Mouse (Mus musculus): ENCODE measurements around the gene Pkn1. TPM values are rescaled to one million over a fixed set of nuclear protein-coding genes. Genes with fewer than 3 reads are reported as not detected.

Pkn1 gene
- polyA plus RNA-seq, 1 experiment from 2014 or later: 37.7 TPM

DNA sequence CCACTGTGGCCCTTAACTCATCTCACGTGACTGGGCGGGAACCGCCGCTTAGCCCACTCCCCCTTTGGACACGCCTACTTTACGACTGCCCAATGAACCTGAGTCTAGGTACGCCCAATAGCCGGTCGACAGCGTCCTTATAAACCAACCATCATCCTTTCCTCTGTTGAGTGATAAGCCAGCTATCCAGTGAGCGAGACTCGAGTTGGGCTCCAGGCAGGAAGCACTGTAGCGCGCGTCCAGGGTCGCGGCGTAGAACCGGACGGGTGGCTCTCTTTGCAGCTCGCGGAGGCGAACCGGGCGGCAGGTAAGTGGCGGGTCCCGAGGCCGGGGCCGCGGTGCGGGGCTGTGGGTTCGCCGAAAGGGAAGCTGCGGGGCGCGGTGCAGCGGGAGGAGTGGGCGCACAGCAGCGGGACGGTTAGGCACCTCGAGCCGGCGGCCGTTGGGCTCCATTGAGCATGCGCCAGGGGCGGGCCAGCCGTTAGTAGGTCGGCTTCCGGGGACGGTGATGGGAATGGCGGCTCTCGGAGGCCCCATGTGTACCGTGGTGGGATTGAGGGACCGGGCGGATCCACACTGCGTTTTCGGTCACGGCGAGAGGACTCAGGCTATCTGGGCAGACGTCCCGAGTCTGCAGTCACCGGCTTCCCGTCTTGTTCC, 16.2 kb upstream of the Pkn1 start, which contains the start of gene Ddx39:
Ddx39 (plus strand) TSS at position 147 of the 660 bp plus-strand sequence.
- Histone ChIP-seq H3K4me3 (ENCODE audit: low read depth, low read length) (peak within 1 kb of the TSS; percentile 74), H3K4me1 (ENCODE audit: insufficient read depth) (peaks cover 8% of the 10 kb centered on the region), H3K9ac (peak within 1 kb of the TSS; percentile 82), H3K9me3 (ENCODE audit: low read depth, low read length) (no peaks in the 10 kb centered on the region), H3K36me3 (ENCODE audit: insufficient read depth) (peaks cover 11% of the 10 kb centered on the region), H3K4me2 (peak within 1 kb of the TSS; percentile 58), H3K27me3 (ENCODE audit: insufficient read depth, low read length) (no peaks in the 10 kb centered on the region), H3K27ac (ENCODE audit: low read depth) (peak within 1 kb of the TSS; percentile 92)
- DNase-seq (peak; percentile 98), ATAC-seq (ENCODE audit: insufficient read depth) (peak; percentile 100)
- 0 out of 2 replicates have a peak, but pooled peaks have one; percentile 6 for TF ChIP-seq CTCF (IDR thresholded peaks at IDR 0.05; ENCODE audit: low read depth)
- under 1% methylated on average over 63 of the region's 63 CpGs for WGBS

- H3K9ac ChIP-seq: no peak overlapping the region
- H3K27me3 ChIP-seq (ENCODE audit: insufficient read depth, low read length): no peaks in the 10 kb centered on the region
- H3K4me2 ChIP-seq: peak overlapping the region; percentile 58
- ATAC-seq (ENCODE audit: insufficient read depth) (no peak; the same call in 1 of the 2 replicates), DNase-seq (no peak)
- H3K9me3 ChIP-seq (ENCODE audit: low read depth, low read length): no peaks in the 10 kb centered on the region
- WGBS: 15% methylated on average over 8 of the region's 8 CpGs
- H3K27ac ChIP-seq (ENCODE audit: low read depth): no peak overlapping the region
- H3K4me3 ChIP-seq (ENCODE audit: low read depth, low read length): peak overlapping the region; percentile 74
- no peak for TF ChIP-seq CTCF (IDR thresholded peaks at IDR 0.05; ENCODE audit: low read depth)
- peaks cover 8% of the 10 kb centered on the region for H3K4me1 ChIP-seq (ENCODE audit: insufficient read depth)
- H3K36me3 ChIP-seq (ENCODE audit: insufficient read depth): peaks cover 6% of the 10 kb centered on the region
Measured at GRCm38 (mm10) chr8:83714676-83715030, 15.7 kb upstream of the Pkn1 start.

- 65% methylated on average over 8 of the region's 8 CpGs for WGBS
Measured at GRCm38 (mm10) chr8:83707554-83707953, 8.6 kb upstream of the Pkn1 start.

DNA sequence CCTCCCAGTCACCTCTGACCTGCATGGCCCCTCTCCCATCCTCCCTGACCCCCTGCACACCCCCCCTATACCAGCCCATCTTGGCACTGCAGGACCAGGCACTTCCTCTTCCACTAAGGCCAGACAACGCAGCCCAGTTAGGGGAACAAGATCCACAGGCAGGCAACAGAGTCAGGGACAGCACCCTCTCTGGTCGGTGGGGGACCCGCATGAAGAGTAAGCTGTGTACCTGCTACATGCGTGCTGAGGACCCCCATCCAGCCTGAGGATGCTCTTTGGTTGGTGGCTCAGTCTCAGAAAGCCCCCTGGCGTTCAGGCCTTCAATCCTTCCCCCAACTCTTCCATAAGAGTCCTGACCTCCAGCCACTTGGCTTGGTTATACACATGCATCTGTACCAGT, 7.4 kb upstream of the Pkn1 start:
- TF ChIP-seq CTCF (IDR thresholded peaks at IDR 0.05; ENCODE audit: low read depth): no peak
- no peak overlapping the region for H3K27ac ChIP-seq (ENCODE audit: low read depth)

More at GRCm38 (mm10) chr8:83707554-83707953, 8.6 kb upstream of the Pkn1 start:
- Histone ChIP-seq H3K4me1 (ENCODE audit: insufficient read depth) (no peaks in the 10 kb centered on the region), H3K27me3 (ENCODE audit: insufficient read depth, low read length) (no peaks in the 10 kb centered on the region), H3K27ac (ENCODE audit: low read depth) (no peak overlapping the region), H3K9me3 (ENCODE audit: low read depth, low read length) (no peaks in the 10 kb centered on the region), H3K36me3 (ENCODE audit: insufficient read depth) (no peaks in the 10 kb centered on the region), H3K4me3 (ENCODE audit: low read depth, low read length) (no peak overlapping the region), H3K9ac (no peak overlapping the region), H3K4me2 (no peak overlapping the region)
- no peak for TF ChIP-seq CTCF (IDR thresholded peaks at IDR 0.05; ENCODE audit: low read depth)
- DNase-seq: no peak
- ATAC-seq (ENCODE audit: insufficient read depth): no peak

GRCm38 (mm10) chr8:83703426-83703825, 4.4 kb upstream of the Pkn1 start:
- ATAC-seq (ENCODE audit: insufficient read depth): no peak
- 77% methylated on average over 4 of the region's 4 CpGs for WGBS

More for the DNA sequence above, 7.4 kb upstream of the Pkn1 start:
- Histone ChIP-seq H3K4me1 (ENCODE audit: insufficient read depth) (no peaks in the 10 kb centered on the region), H3K36me3 (ENCODE audit: insufficient read depth) (no peaks in the 10 kb centered on the region), H3K4me2 (no peak overlapping the region), H3K9me3 (ENCODE audit: low read depth, low read length) (no peaks in the 10 kb centered on the region; the same call in 1 of the 2 replicates), H3K9ac (no peak overlapping the region), H3K27me3 (ENCODE audit: insufficient read depth, low read length) (no peaks in the 10 kb centered on the region), H3K4me3 (ENCODE audit: low read depth, low read length) (no peak overlapping the region)
- 57% methylated on average over 5 of the region's 5 CpGs for WGBS
- DNase-seq (no peak), ATAC-seq (ENCODE audit: insufficient read depth) (no peak)

GRCm38 (mm10) chr8:83700423-83701085, 1.6 kb upstream of the Pkn1 start:
- WGBS: 73% methylated on average over 9 of the region's 9 CpGs
- H3K9me3 ChIP-seq (ENCODE audit: low read depth, low read length): no peaks in the 10 kb centered on the region; the same call in 1 of the 2 replicates
- H3K4me2 ChIP-seq: no peak overlapping the region; the same call in 1 of the 2 replicates
- no peaks in the 10 kb centered on the region for H3K27me3 ChIP-seq (ENCODE audit: insufficient read depth, low read length)
- no peak for TF ChIP-seq CTCF (IDR thresholded peaks at IDR 0.05; ENCODE audit: low read depth)
- H3K27ac ChIP-seq (ENCODE audit: low read depth): no peak overlapping the region
- H3K36me3 ChIP-seq (ENCODE audit: insufficient read depth): no peaks in the 10 kb centered on the region
- DNase-seq: no peak
- no peak overlapping the region for H3K4me3 ChIP-seq (ENCODE audit: low read depth, low read length)
- H3K4me1 ChIP-seq (ENCODE audit: insufficient read depth): peaks cover 11% of the 10 kb centered on the region; the same call in 1 of the 2 replicates
- no peak for ATAC-seq (ENCODE audit: insufficient read depth)
- no peak overlapping the region; the same call in 1 of the 2 replicates for H3K9ac ChIP-seq

More at GRCm38 (mm10) chr8:83703426-83703825, 4.4 kb upstream of the Pkn1 start:
- H3K36me3 ChIP-seq (ENCODE audit: insufficient read depth): no peaks in the 10 kb centered on the region
- TF ChIP-seq CTCF (IDR thresholded peaks at IDR 0.05; ENCODE audit: low read depth): no peak
- H3K27ac ChIP-seq (ENCODE audit: low read depth): no peak overlapping the region
- no peaks in the 10 kb centered on the region; the same call in 1 of the 2 replicates for H3K9me3 ChIP-seq (ENCODE audit: low read depth, low read length)
- no peak overlapping the region for H3K4me2 ChIP-seq
- H3K9ac ChIP-seq: no peak overlapping the region
- no peaks in the 10 kb centered on the region for H3K27me3 ChIP-seq (ENCODE audit: insufficient read depth, low read length)
- H3K4me3 ChIP-seq (ENCODE audit: low read depth, low read length): no peak overlapping the region
- 0 out of 2 replicates have a peak, but pooled peaks cover under 1% of the 10 kb centered on the region for H3K4me1 ChIP-seq (ENCODE audit: insufficient read depth)
- no peak for DNase-seq

- Histone ChIP-seq H3K27me3 (ENCODE audit: insufficient read depth, low read length) (no peaks in the 10 kb centered on the region), H3K4me3 (ENCODE audit: low read depth, low read length) (peak overlapping the region; percentile 87), H3K4me1 (ENCODE audit: insufficient read depth) (peaks cover 11% of the 10 kb centered on the region; the same call in 1 of the 2 replicates), H3K9ac (peak overlapping the region; percentile 92), H3K9me3 (ENCODE audit: low read depth, low read length) (no peaks in the 10 kb centered on the region; the same call in 1 of the 2 replicates), H3K4me2 (peak overlapping the region; percentile 98), H3K27ac (ENCODE audit: low read depth) (peak overlapping the region; percentile 87), H3K36me3 (ENCODE audit: insufficient read depth) (no peaks in the 10 kb centered on the region)
- peak; percentile 51 for DNase-seq
- WGBS: 17% methylated on average over 9 of the region's 9 CpGs
- no peak for TF ChIP-seq CTCF (IDR thresholded peaks at IDR 0.05; ENCODE audit: low read depth)
- no peak for ATAC-seq (ENCODE audit: insufficient read depth)
Measured at GRCm38 (mm10) chr8:83699566-83699965, 587 bp upstream of the Pkn1 start.
